Mouse (Mus musculus) right cerebral cortex, postnatal 4 days (tissue): Measurements from ENCODE around the gene Neu1.
"Not testable (repeated sequence)": the region's sequence is repeated elsewhere in the genome, so short reads cannot be mapped to it uniquely, and the experiment has no call there.

Experiments used
- DNase-seq: peaks from one replicate; pipeline ENCODE4 v3.0.0-alpha.2; 2022

Gene Neu1

DNA sequence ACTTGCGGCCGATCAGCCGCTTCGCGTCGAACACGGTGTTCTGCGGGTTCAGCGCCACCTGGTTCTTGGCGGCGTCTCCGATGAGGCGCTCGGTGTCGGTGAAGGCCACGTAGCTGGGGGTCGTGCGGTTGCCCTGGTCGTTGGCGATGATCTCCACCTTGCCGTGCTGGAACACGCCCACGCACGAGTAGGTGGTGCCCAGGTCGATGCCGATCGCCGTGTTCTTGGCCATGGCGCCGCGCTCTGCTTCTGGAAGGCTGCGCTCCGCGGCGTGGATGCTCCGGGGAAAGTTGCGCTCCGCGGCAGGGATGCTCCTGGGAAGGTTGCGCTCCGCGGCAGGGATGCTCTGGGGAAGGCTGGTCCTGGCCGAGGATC is 40.6 kb downstream of the Neu1 start:
- DNase-seq, result not testable (repeated sequence)

DNA sequence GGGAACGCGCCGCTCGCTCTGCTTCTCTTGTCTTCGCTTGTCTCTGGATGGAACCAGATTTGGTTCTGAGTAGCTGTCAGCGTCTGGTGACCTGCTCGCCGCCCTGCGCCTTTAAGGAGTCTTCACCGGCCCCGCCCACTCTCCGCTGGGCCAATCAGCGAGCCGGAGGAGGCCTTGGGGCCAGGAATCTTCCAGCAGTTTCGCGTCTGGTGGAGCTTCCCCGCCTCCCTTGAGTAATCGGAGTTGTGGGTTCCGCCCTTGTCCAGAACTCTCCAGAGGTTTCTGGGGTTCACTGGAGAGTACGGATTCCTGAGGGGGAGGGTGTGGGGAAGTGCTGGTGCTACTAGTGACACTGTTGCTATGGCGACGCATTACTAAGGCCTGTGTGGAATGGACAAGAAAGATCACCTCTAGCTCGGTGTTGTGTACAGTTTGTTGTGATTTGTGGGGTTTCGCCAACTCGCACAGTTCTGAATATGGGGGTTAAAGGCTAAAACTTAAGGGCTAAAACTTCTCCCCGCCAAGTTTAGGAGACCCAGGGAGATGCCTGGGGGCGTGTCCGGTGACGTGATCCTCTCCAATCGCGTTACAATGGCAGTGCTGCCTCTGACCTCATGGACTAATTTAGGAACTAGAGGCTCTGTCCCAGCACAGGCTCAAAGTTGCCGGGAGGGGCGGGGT is 41.2 kb downstream of the Neu1 start, which contains the start of the genes Hspa1a and Hspa1l:
TSS of gene Hspa1a (minus strand) at position 88 of the 681 bp plus-strand sequence.
TSS of gene Hspa1l (plus strand) at position 635 of the 681 bp plus-strand sequence.
- DNase-seq, result peak; percentile 49

GRCm38 (mm10) chr17:34975581-34976492 is 44.8 kb downstream of the Neu1 start:
- DNase-seq, result no peak

- no peak for DNase-seq
Observed at GRCm38 (mm10) chr17:34977000-34977399, 45.9 kb downstream of the Neu1 start.

DNA sequence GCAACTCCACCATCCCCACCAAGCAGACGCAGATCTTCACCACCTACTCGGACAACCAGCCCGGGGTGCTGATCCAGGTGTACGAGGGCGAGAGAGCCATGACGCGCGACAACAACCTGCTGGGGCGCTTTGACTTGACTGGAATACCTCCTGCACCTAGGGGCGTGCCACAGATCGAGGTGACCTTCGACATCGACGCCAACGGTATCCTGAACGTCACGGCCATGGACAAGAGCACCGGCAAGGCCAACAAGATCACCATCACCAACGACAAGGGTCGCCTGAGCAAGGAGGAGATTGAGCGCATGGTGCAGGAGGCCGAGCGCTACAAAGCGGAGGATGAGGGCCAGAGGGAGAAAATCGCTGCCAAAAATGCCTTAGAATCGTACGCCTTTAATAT is 47.2 kb downstream of the Neu1 start:
- DNase-seq, result no peak

- no peak for DNase-seq
Observed at GRCm38 (mm10) chr17:34979631-34980030, 48.6 kb downstream of the Neu1 start.

DNA sequence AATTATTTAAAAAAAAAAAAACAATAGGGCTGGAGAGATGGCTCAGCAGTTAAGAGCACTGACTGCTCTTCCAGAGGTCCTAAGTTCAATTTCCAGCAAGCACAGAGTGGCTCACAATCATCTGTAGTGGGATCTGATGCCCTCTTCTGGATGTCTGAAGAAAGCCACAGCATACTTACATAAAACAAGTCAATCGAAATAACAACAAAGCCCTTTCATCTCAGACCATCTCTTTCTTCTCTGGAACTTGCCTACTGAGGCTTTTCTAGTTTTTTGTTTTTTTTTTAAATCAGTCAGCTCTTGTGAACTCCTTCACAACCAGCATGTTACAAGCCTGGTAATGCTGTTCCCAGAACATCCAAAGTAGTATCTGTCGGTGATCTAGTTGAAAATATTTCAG is 49.6 kb downstream of the Neu1 start:
- no peak for DNase-seq

DNA sequence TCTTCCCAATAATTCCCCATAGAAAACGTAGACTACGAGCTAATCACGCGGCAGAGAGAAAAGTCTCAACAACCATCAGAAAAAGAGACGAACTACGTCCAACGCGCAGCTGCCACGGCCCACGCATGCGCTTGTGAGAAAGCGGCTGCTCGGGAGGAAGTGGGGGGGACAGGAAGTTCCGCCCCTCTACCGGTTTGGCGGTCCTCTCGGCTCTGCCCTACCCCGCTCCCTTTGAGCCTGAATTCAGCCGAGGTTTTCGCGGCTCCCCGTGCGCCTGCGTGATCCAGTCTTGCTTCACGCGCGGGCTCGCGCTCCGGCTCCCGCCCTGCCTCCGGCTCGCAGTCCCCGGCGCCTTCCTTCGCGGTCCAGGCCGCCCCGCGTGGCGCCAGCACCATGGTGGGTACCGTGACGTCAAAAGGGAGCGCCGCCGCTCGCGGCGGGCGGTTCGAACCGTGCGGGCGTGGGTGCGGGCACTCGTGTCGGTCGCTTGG is 50.7 kb downstream of the Neu1 start, which contains the start of gene Lsm2:
TSS of gene Lsm2 (plus strand) at position 173 of the 491 bp plus-strand sequence.
- peak; percentile 83 for DNase-seq

GRCm38 (mm10) chr17:34982328-34982727 is 51.3 kb downstream of the Neu1 start:
- no peak for DNase-seq

DNA sequence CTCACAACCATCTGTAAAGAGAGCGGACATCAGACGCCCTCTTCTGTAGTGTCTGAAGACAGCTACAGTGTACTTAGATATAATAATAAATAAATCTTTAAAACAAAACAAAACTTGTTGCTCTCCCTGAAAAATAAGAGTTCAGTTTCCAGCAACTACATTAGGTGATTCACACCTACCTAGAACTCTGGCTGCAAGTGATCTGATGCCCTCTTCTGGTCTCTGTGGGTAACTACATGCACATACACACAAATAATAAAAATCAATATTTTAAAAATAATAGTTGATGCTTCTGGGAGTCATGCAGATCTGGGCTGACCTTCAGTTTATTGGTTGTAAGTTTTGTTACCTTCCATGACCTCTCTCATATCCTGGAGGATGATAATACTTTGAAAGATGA is 53.2 kb downstream of the Neu1 start:
- no peak for DNase-seq
